Mouse (Mus musculus): ENCODE data around the gene Tmem167.
"Not testable (repeated sequence)": the region's sequence is repeated elsewhere in the genome, so short reads cannot be mapped to it uniquely, and the experiment has no call there.

Gene Tmem167

DNA sequence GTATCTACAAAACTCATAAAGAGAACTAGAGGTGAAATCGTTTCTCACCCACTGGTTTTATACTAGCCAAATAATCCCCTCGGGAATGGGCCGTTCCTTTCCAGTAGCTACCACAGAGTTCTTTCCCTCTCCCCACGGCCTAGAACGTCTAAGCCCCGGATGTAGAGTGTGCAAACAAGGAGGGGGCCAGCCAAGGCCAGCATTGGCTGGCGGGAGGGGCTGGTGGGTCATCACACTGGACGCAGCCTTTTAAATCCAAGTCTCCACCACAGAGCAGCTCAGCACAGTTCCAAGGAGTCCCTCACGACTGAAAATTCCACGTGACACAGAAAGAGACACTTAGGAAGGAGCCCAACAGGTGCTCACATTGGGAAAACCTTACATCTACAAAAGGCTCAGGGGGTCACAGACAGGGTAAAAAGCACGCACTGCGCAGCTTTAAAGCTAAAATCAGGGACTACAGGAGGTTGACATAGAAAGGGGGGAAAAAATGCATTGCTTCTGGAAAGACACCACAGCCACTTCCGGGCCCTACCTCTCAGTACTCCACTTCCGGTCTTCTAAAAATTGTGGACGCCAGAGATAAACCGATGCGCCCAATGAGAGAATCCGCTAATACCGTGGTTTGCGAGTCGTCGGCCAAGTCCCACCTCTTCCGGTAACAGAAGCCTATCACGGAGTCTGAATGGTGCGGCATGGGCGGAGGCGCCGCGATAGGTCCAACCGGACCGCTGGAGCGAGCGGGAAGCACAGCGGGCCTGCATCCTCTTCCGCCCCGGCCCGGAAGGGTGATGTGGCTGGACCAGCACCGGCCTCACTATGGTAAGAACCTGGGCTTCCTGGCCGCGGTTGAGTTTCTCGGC is at the start of gene Tmem167, which contains the start of gene Xrcc4:
Gene Tmem167 (plus strand): TSS at position 162 of the 863 bp plus-strand sequence.
Gene Xrcc4 (minus strand): TSS at position 647 of the 863 bp plus-strand sequence.
- DNase-seq: peak; percentile 99

DNA sequence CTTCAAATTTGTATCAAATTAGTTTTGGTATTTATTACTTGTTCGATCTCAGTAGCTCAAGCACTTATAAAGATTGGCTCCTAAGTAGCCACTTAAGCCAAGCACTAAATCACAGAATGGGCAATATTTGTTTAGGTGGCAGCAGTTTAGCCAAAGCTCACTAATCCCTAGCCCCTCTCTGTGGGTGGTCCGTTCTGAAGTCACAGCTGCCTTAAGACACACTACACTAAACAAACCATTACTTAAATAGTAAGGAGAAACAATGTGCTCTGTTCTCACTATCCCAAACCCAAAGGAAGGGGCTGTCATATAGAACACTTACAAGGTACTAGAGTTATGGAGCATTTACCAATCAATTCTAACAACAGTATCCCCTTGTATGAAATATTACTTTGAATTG is 49.3 kb upstream of the Tmem167 start:
- DNase-seq: no peak

DNA sequence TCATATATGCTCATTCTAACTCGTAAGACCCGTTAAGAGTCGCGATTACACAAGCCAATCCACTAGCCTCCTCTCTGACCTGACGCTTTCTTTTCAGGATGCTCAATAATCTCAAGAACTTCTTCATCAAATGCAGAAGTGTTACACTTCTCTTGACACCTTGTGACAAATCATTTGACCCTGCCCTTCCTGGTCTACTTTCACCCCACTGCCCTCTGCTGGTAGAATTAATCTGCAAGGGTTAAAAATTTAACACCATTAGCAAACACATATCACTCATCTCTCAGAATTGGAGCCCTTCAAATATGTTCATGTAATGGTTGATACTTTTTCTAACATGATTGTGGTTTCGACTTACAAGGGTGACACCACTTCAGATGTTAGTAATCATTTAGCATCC is 37.2 kb upstream of the Tmem167 start:
- no peak for DNase-seq

DNA sequence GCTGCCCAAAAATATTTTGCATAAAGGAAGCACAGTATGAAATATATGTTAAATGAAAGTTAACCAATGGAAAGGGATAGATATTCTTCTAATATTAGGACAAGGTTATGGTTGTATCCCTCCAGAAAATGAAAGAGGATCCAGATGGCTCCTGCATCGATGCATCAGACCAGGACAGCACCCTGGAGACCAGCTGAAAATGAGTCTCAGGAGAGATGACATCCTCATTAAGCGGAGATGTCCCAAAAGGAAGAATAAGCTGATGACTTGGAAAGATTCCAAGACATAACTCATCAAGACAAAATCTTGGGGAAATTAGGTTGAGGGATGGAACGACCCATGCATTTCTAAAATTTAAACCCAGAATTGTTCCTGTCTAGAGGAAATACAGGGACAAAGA is 36.5 kb upstream of the Tmem167 start:
- DNase-seq: no peak

DNA sequence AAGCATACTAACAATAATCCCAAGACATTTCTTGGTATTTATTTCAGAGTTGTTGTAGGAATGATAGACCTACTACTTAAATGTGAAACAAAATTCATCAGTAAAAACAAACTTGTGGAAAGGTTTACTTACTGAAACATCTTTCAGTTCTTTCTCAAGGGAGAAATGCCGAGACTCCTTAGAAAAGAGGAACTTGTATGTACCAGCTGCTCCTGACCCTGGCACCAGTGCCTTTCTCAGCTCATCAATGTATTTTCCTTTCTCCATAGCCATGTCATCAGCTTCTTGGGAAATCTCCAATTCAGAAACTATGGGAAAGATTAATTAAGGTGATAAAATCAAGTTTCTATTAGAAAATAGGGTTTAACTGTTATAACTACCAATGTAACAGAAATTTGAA is 27.0 kb upstream of the Tmem167 start:
- no peak for DNase-seq

DNA sequence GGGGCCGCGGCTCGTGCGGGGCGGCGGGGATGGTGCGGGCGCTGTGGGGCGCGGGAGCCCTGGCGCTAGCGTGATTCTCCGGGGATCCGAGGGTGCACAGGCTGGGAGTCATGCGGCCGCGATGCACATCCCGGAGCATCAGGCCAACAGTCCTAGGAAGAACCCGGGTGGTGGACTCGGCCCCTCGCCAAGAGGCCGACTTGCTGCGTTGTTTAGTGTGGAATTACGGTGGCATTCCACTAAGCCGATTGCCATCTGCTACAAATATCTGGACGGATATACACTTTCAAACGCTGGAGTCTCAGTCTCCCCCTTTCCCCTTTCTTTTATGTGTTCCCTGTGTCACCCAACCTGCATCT is 881 bp downstream of the Tmem167 start:
- no peak for DNase-seq

DNA sequence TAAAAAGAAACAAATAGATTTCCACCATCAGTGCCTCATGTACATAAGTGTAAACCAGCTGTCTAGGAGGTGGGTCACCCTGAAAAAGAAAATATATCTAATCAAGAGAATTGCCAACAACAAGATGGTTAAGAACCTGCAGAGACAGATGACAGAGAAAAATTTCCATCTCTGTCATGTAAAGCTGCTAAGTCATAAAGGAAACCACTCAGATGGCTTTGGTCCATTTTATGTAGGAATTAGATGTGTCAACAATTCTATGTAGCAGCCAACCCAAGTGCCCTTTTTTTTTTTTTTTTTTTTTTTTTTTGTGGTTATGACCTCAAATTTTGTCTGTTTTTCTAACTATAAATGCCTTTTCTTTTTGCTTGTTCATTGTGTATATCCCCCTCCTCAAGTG is 12.6 kb downstream of the Tmem167 start:
- no peak for DNase-seq

DNA sequence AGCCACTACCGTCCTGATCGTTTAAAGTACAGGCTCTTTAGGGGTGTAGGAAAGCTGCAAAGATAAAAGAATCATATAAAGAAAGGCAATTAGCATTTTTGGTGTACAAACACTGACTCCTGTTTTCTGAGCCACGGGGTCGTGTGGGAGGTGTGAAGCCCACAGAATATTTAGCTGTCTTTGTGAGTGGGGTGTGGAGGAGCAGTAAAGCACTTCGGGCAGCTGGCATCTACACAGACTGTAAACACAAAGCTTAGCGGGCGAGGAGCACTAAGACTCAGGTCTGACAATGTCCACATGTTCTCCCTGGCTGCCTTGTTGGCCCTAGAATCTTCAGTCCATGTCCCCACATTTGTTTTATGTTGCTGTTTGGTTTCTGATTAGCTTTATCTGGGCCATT is 17.2 kb downstream of the Tmem167 start:
- no peak for DNase-seq

DNA sequence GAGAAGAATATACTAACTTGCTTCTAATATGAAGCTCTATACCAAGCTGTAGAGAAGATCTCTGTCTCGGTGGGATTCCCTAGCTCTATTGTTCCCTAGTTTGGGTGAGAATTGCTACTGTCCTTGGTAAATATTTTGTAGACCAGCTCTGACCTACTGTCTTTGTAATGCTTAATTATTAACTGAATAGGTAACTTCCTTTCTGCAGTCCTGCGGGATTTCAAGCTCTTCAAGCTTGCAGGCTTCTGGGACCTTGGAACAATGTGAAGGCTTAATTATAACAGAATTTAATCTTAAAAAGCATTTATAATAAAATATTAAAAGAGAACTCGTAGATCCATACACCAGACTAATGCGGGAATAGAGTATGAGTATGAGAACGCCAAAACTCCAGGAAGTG is 19.8 kb downstream of the Tmem167 start:
- DNase-seq: not testable (repeated sequence)

DNA sequence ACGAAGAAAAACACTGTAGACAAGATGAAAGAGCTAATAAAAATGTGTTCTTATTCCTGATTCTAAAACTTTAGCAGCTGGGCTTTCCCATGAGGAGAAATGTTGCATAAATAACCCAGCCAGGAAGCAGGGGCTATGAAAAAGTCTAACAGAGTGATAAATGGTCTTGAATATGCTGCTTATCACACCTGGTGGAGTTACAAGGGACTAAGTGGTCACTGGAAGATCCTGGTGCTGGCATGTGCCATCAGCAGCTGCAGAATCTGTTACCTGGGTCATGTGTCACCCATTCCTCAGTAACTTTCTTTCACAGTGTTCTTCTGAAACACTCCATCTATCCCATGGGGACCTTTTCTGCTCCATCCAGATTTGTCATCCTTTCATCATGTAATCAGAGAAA is 22.8 kb downstream of the Tmem167 start:
- no peak for DNase-seq

DNA sequence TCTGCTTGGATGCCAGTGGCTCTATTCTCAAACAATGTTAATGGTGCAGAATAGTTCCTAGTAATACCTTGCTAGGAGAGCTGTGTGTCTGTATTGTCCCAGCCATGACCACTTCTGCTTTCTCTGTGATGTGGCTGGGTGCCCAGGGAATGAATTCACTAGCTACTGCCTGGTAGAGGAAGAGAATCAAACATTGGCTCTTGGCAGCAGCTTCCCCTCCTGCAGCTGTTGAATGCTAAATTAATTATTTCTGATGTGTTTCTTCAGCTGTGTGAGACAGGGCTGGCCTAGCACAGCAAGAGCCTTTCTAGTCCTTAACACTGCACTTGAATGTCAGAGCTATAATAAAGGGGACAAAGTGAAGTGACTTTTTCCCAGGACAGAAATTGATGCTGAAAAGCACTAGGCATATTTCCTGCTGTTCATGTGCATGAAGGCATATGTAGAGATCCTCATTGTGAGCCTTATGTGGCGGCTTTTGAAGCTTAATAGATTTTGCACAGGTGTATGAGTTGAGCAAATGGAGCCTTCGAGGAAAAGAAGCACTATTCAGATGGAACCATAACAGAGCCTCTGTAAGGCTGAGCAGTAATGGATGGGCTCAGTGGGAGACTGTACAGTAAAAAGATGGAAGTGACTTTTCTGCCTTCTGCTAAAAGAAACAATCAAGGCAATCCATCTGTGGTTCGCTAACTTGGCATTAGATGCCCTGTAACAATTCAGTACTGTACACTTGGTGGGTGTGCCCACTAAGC is 47.4 kb downstream of the Tmem167 start:
- DNase-seq: peak; percentile 18

DNA sequence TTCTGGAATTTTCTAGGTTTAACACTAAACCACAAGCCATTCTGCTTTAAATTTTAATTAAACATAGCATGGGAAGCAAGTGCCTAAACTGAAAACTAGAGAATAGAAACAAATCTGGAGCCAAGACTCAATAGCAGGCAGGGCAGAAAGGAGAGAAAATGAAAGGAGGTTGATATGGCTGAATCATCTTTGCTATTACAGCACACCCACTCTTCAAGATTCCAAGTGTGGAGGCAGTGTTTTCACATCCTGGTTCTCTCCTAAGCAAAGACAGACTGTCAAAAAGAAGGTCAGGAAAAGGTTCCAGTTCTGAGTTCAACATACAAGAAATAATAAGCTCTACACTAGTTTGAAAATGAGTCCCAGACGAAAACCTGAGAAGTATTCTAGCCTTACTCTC is 52.8 kb downstream of the Tmem167 start:
- no peak for DNase-seq

DNA sequence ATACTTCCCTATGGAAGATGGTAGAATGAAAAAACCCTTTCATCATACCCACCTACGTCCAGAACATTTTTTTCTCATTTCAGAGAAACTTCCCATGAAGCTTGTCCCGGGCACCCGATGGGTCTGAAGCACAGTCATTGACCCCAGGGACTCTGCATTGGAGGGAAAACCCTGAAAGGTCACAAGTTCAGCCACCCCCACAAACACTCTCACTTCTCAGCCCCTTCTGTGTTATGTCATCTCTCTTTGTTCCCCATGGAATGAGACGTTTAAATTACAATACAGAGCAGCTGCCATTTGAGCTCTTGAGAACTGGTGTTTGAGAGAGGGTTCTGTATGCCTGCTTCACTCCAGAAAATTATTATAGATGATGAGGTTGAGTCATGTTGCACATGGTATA is 54.3 kb downstream of the Tmem167 start:
- DNase-seq: no peak

DNA sequence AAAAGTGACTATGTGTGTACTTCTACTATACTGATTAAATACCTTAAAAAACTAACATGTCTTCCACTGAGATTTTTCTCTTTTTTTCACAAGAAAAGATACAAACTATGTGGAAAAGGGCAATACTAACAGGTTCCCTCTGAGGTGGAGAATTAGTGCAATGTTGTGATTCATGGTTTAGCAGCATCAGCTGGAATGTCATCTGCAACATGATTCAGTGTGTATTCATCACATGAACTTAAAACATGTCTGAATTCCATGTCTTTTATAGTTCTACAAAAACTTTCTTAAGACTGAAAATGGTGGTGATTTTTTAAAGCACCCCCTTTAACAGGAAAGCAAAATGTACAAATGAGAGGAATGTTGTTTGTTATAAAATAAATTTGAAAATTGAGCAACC is 63.0 kb downstream of the Tmem167 start:
- DNase-seq: no peak

DNA sequence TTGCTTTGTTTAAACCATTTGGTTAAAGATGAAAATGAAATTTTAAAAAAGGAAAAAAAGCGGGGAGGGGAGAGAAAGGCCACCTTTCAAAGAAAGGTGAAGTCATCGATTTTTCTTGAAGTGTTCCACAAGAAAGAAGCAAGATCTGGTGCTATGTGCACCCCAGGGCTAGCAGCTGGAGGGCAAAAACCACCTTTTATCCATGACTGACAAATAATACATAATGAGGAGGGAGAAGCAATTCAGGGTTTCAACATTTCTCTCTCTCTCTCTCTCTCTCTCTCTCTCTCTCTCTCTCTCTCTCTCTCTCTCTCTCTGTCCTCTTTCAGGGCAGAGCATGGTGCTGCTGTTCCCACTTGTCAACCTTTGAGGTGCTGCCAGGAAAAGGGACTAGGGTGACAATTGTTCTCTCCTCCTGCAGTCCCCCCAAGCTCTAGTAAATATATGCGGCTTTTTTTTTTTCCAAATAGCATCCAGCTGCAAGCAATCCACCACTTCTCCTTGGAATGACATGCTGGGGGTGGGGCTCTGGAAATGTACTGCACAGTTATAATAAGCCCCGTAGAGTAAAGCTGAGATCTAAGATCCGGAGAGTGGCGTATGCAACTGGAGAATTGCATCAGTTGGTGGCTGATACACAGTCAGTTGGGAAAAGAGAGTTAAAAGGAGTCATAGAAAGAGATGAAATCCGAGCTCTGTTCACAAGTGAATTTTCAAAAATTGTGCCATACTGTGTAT is 63.8 kb downstream of the Tmem167 start:
- no peak for DNase-seq

DNA sequence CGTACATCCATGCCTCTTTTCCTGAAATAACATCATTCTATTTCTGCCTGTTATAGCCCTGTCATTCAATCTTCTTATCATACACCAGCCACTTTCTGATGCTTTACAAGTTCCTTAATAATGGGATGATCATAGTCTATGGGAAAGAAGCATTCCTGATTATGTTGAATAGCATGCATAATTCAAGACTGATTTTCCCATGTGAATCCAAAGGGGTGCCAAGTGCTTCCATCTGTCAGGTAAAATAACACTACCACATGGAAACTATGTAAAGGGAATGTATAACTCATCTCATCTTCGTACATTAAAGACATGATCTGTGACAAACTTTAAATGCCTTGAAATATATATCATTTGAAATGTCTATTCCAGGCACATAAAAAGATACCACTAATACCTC is 75.2 kb downstream of the Tmem167 start:
- DNase-seq: no peak

DNA sequence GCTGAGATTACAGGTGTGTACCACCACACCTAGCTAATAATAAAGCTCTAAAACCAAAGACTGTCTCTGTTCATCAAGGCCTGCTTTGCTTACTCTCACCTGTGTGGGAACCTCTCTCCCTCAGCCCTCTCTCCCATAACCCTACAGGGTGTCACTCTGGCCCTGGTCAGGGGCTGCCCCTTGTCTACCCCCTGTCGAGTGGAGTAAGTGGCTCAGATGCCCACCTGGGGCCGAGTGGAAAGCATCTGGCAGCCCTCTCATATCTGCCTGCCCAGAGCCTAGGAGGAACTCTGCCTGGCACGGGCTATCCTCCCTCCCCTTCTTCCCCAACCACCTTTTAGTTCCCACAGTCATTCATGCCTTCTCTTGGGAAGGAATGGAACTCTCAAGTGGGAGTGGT is 78.1 kb downstream of the Tmem167 start:
- DNase-seq: no peak

DNA sequence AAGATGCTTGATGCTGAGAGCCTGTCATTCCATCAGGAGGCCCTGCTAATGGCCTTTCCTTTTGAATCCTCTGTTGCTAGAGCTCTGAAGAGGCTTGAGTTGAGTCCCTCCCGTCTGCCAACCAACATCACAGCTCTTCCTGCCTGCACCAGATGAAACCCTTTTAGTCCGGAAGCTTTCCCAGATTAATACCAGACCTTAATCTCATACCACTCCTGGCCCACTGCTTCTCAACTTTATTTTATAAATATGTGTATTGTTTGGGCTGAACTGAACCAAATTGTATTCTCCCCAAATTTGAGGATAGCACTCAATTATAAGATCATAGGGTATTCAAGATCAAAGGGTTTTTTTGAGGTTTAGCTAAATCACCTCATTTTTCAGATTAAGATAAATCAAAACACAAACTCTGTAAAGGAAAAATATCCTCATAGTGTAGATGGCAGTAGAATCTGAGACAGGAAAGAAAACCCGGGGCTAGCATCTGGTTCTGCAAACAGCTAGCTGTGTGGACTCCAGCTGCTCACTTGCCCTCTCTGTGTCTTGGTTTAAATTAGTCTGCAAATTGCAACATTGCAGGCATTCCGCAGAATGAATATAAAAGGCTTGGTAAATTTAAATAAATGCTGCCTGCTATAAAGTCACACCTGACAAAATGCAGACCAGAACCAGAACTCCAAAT is 81.3 kb downstream of the Tmem167 start:
- DNase-seq: no peak

DNA sequence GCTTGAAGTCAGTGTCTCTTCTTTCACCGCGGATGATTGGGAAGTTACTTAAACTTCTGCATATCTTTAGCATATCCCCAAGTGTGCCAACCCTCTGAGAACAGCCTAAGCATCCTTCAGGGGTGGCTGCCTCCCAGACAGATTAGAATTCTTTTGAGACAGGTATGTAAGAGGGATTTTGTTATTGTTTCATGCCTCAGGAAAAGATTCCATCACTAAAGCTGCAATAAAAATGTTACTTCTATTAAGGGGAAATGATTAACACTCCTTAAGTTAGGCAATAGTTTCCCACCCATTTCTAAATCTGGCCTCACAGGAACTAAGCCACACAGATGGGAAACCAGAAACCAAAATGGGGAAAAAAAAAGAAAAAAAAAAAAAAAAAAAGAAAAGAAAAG is 81.9 kb downstream of the Tmem167 start:
- no peak for DNase-seq

DNA sequence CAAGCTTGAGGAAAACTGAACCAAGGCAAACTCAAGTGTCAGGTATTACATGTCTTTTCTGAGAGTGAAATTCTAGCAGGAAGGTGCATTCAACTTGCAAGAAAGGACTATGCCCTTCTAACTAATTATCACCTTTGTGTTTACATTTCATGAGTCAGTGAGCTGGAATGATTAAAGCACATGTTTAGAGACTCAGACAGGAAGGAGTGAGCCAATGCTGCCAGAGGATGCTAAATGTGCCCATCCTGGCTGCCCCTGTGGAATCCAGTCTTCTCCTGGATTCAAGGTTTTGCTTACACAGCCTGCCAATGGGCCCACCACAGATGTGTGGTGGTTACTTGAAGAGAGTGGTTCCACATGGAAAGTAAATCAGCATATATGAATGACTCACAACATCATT is 82.5 kb downstream of the Tmem167 start:
- DNase-seq: no peak

DNA sequence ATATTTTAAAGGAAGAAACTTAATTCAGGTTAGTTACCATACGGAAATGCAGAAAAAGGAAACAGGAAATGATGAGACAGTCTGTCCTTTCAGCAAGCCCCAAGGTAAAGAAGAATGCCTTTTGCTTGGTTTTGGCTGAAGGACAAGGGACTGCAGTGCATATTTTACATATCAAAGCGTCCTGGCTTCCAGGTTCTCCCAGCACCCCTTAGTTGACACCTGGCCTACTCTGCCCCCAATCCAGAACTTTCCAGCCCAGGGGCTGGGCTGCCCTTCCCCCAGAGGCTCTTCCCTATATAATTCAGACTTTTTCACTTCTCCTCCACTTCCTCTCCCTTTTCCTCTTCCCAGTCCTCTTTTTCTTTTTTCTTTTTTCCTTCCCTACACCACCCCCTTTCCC is 86.7 kb downstream of the Tmem167 start:
- DNase-seq: no peak

DNA sequence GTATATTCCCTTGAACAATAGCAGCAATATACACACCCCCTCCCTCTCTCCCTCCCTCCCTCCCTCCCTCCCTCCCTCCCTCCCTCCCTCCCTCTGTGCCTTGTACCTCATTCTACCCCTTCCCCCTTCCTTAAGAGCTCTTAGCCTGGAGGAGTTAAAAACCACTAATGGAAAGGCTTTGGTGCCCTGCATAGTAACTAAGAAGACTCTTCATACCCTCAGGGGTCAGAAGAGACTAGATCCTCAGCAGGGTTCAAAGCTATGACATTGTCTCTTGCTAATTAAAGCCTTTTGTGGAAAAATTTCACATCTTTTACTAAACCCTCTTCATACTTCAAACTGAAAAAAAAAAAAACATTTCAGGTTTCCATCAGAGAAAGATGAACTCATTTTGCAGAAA is 93.3 kb downstream of the Tmem167 start:
- no peak for DNase-seq

DNA sequence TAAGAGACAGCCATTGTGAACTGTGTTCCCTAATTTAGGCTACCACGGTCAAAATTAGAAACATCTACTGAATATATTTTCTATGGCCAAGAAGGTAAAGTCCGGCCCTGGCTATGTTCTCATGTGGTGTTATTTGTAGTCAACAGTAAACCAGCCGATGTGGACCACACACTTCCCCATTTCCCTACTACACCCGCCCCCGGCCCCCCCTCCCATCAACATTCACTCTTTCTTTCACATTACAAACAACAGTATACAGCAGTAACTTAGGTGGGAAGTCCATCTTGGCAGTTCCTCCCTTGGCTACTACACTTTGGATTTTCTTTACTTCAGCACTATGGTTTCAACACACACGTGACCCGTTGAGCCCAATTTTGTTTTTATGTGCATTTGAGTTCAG is 94.6 kb downstream of the Tmem167 start:
- DNase-seq: no peak
